ENCODE assay signal across 13 mouse cellular contexts in genomic region chr13:46888150-46888683, GRCm38 (mm10). TPM values are rescaled to one million over a fixed set of nuclear protein-coding genes. Genes with fewer than 3 reads are reported as not detected.
DNase-seq lines count a peak whose midpoint lies in the region; ATAC-seq lines count a peak whose summit lies in the region.
"Had no signal": no experiment of that assay in that cellular context is flagged by ENCODE, and none has a peak within 500 bp of the region (broad histone marks: within the 10 kb centered on the region; RNA-seq: fewer than 3 reads in every experiment).

No protein-coding gene starts in this region.

- no peak overlapping the region for H3K4me2 ChIP-seq in heart, embryonic 14.5 days (ENCODE audit: low read length)
- H3K4me2 ChIP-seq: limb, embryonic 15.5 days; neural tube, embryonic 13.5 days had no signal

- no peak for ATAC-seq in heart, embryonic 14.5 days (ENCODE audit: insufficient number of reproducible peaks, insufficient read depth, low FRiP score, low read depth)
- ATAC-seq: intestine, postnatal 0 days had no signal

- no peaks in the 10 kb centered on the region for H3K27me3 ChIP-seq in heart, embryonic 14.5 days (ENCODE audit: control insufficient read depth, insufficient read depth, low read length)
- H3K27me3 ChIP-seq: CH12.LX; limb, embryonic 15.5 days had no signal

- peak overlapping the region; percentile 25 to 53; a peak in 3 of 4 replicates for H3K27ac ChIP-seq in heart, embryonic 14.5 days (replicated peaks in 1 of 2; ENCODE audit: control insufficient read depth in 1 of 2, insufficient read depth in 1 of 2, low read depth in 2 of 2, low read length in 2 of 2)
- H3K27ac ChIP-seq: limb, embryonic 15.5 days had no signal

- peaks cover 36 to 71% of the 10 kb centered on the region in 2 experiments for H3K4me1 ChIP-seq in heart, embryonic 14.5 days (ENCODE audit: control insufficient read depth in 2 of 2, insufficient read depth in 2 of 2, low read length in 2 of 2)

- H3K36me3 ChIP-seq in heart, embryonic 14.5 days (ENCODE audit: control insufficient read depth, insufficient read depth, low read length) = no peaks in the 10 kb centered on the region
- H3K36me3 ChIP-seq: limb, embryonic 15.5 days; neural tube, embryonic 13.5 days had no signal

- no peak overlapping the region for H3K4me3 ChIP-seq in heart, embryonic 14.5 days (ENCODE audit: control insufficient read depth in 1 of 2, insufficient read depth in 1 of 2, low read depth in 1 of 2, low read length in 2 of 2)
- H3K4me3 ChIP-seq: limb, embryonic 15.5 days; neural tube, embryonic 13.5 days had no signal

- H3K9me3 ChIP-seq in heart, embryonic 14.5 days (ENCODE audit: control insufficient read depth, low read length) = no peaks in the 10 kb centered on the region
- H3K9me3 ChIP-seq: limb, embryonic 15.5 days; neural tube, embryonic 13.5 days had no signal

- WGBS in heart, embryonic 14.5 days = 65% methylated on average over 12 of the region's 12 CpGs

- DNase-seq in heart, postnatal 14 days = no peak
- peak; percentile 31 for DNase-seq in left cerebral cortex, postnatal 4 days
- DNase-seq in left cerebral cortex, postnatal 10 days (ENCODE audit: extremely low spot score in 1 of 2, low spot score in 2 of 2) = no peak
- DNase-seq in Muller cell, postnatal 12 days (ENCODE audit: inconsistent ontology term) = peak; percentile 87
- peak; percentile 72 for DNase-seq in adrenal gland, postnatal 14 days
- no peak for DNase-seq in yolk sac, embryonic 10.5 days (ENCODE audit: low spot score)
- DNase-seq: gastrocnemius, postnatal 36 days; thymus, postnatal 36 days had no signal

- intact Hi-C loops in heart, postnatal 14 days (cut with DNase I) = no loop called here
- intact Hi-C loops in left cerebral cortex, postnatal 4 days (cut with DNase I) = no loop called here
- intact Hi-C loops in left cerebral cortex, postnatal 10 days (cut with DNase I) = no loop called here

- H3K9ac ChIP-seq in heart, embryonic 14.5 days (ENCODE audit: low read length) = no peak overlapping the region
- H3K9ac ChIP-seq: limb, embryonic 15.5 days; neural tube, embryonic 13.5 days had no signal

RNA-seq across cellular contexts. Expression of gene Kif13a, which starts 41.5 kb away (rescaled TPM):
- polyA plus RNA-seq in heart, embryonic 14.5 days (2014; fragmentation: Nextera tagmentation; extraction: Ambion mirVana) = 47.8 and 55.2 TPM in 2 replicates
- 100 to 1,000 TPM in 1 of 2 experiments, 10 to 100 TPM in 1; 95.6 to 104 TPM for total RNA-seq in heart, postnatal 14 days (2021)
- total RNA-seq in left cerebral cortex, postnatal 4 days (2021) = 10 to 100 TPM; 30.8 to 30.9 TPM
- 10 to 100 TPM; 29.3 to 33.4 TPM for total RNA-seq in left cerebral cortex, postnatal 10 days (2021)
- 27.4 and 32.3 TPM in 2 replicates for total RNA-seq in adrenal gland, postnatal 14 days (2021)
- total RNA-seq: CH12.LX had no signal

Comparison
In these comparisons a context has a peak if more than half of its experiments do, and no peak if none do; other contexts are left out.
1. DNase-seq: peak in left cerebral cortex, postnatal 4 days (single experiment), Muller cell, postnatal 12 days (single experiment) and adrenal gland, postnatal 14 days (single experiment); none in heart, postnatal 14 days (0 of 2), left cerebral cortex, postnatal 10 days (0 of 2) and yolk sac, embryonic 10.5 days (single experiment).